Mouse (Mus musculus) embryonic facial prominence, embryonic 12.5 days (tissue): Measurements from ENCODE around the gene Asb4. TPM values are rescaled to one million over a fixed set of nuclear protein-coding genes. Genes with fewer than 3 reads are reported as not detected.

Experiments used
- ATAC-seq: fragments of 200-750 bp; cut with Nextera tagmentation; 2 replicates; pipeline ENCODE4 v1.8.0; 2017; ENCODE audit not compliant: insufficient number of reproducible peaks, insufficient read depth, low FRiP score, low TSS enrichment
- H3K27ac ChIP-seq: fragments of 300-500 bp; sonication (generic); 2 replicates; pipeline ENCODE4 v1.5.1; 2016; ENCODE audit warnings: mild to moderate bottlenecking
- H3K27me3 ChIP-seq: fragments of 300-500 bp; sonication (generic); 2 replicates; pipeline ENCODE4 v1.6.1; 2016; ENCODE audit warnings: mild to moderate bottlenecking, moderate library complexity
- H3K36me3 ChIP-seq: fragments of 300-500 bp; sonication (generic); 2 replicates; pipeline ENCODE4 v1.6.1; 2016; ENCODE audit warnings: mild to moderate bottlenecking
- H3K4me1 ChIP-seq: fragments of 300-500 bp; sonication (generic); 2 replicates; pipeline ENCODE4 v1.6.1; 2016
- H3K4me2 ChIP-seq: fragments of 300-500 bp; sonication (generic); replicated peaks from 2 replicates; pipeline ENCODE4 v1.6.1; 2016; ENCODE audit warnings: mild to moderate bottlenecking, moderate library complexity
- H3K4me3 ChIP-seq: fragments of 300-500 bp; sonication (generic); 2 replicates; pipeline ENCODE4 v1.5.1; 2016; ENCODE audit warnings: mild to moderate bottlenecking
- H3K9ac ChIP-seq: fragments of 300-500 bp; sonication (generic); 2 replicates; pipeline ENCODE4 v1.6.1; 2016; ENCODE audit warnings: mild to moderate bottlenecking, moderate library complexity
- H3K9me3 ChIP-seq: fragments of 300-500 bp; sonication (generic); 2 replicates; pipeline ENCODE4 v1.6.1; 2016; ENCODE audit warnings: mild to moderate bottlenecking, moderate library complexity
- WGBS: fragments of 180-500 bp; shearing (Covaris S2); methylation state at CpG from one replicate; pipeline ENCODE4 v1.1.7; 2016; 5-methylcytosine and 5-hydroxymethylcytosine counted together
- polyA plus RNA-seq: library from polyadenylated mRNA; unstranded; fragments of >200 nt; fragmentation: Nextera tagmentation; extraction: Ambion mirVana; gene quantifications from 2 replicates; pipeline ENCODE4 v1.2.1, GENCODE M21; 2016

Gene Asb4
- polyA plus RNA-seq, 1 experiment from 2014 or later, result 60.3 TPM

GRCm38 (mm10) chr6:5427033-5427432 lies 43.8 kb downstream of the Asb4 start:
- 87% methylated on average over 2 of the region's 2 CpGs for WGBS
- no peaks in the 10 kb centered on the region for H3K9me3 ChIP-seq
- H3K4me2 ChIP-seq, result no peak overlapping the region
- H3K9ac ChIP-seq, result no peak overlapping the region
- no peak overlapping the region for H3K27ac ChIP-seq
- no peak overlapping the region for H3K4me3 ChIP-seq
- no peaks in the 10 kb centered on the region for H3K4me1 ChIP-seq
- no peaks in the 10 kb centered on the region for H3K27me3 ChIP-seq
- no peak for ATAC-seq
- H3K36me3 ChIP-seq, result no peaks in the 10 kb centered on the region

- Histone ChIP-seq H3K27me3 (no peaks in the 10 kb centered on the region), H3K27ac (no peak overlapping the region), H3K9me3 (no peaks in the 10 kb centered on the region), H3K36me3 (no peaks in the 10 kb centered on the region), H3K4me1 (no peaks in the 10 kb centered on the region), H3K4me3 (no peak overlapping the region), H3K4me2 (no peak overlapping the region), H3K9ac (no peak overlapping the region)
- no peak for ATAC-seq
- 92% methylated on average over 4 of the region's 4 CpGs for WGBS
Observed at GRCm38 (mm10) chr6:5429562-5429961, 46.4 kb downstream of the Asb4 start.

GRCm38 (mm10) chr6:5429982-5430550 lies 46.9 kb downstream of the Asb4 start:
- no peak overlapping the region for H3K27ac ChIP-seq
- no peak overlapping the region for H3K4me2 ChIP-seq
- no peak overlapping the region for H3K4me3 ChIP-seq
- no peaks in the 10 kb centered on the region for H3K27me3 ChIP-seq
- H3K9me3 ChIP-seq, result no peaks in the 10 kb centered on the region
- ATAC-seq, result no peak
- H3K36me3 ChIP-seq, result no peaks in the 10 kb centered on the region
- no peaks in the 10 kb centered on the region for H3K4me1 ChIP-seq
- H3K9ac ChIP-seq, result no peak overlapping the region
- 97% methylated on average over 4 of the region's 4 CpGs for WGBS

DNA sequence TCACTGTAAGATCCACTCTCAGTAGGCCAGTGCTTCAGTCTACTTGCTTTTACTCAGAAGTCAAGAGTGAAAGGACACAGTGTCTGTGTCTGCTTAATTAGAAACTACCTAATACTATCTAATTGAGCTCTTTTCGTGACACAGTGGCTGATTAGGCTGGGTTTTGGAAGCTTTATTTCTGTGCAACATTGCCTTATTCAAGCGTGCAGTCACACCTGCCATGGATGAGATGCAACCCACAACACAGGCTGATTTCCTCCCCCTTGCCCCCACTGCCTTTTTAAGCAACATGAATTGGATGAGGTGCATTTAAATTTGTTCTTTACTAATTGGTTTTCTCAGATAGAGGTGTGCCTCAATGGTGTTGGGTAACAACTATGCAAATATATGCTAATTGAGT lies 50.7 kb downstream of the Asb4 start:
- no peaks in the 10 kb centered on the region for H3K36me3 ChIP-seq
- H3K4me2 ChIP-seq, result no peak overlapping the region
- ATAC-seq, result no peak
- no peak overlapping the region for H3K4me3 ChIP-seq
- no peak overlapping the region for H3K9ac ChIP-seq
- no peaks in the 10 kb centered on the region for H3K9me3 ChIP-seq
- H3K4me1 ChIP-seq, result no peaks in the 10 kb centered on the region
- WGBS, result 87% methylated on average over 2 of the region's 2 CpGs
- no peak overlapping the region for H3K27ac ChIP-seq
- no peaks in the 10 kb centered on the region for H3K27me3 ChIP-seq

- no peaks in the 10 kb centered on the region for H3K9me3 ChIP-seq
- WGBS, result 42% methylated on average over 4 of the region's 4 CpGs
- ATAC-seq, result no peak
Observed at GRCm38 (mm10) chr6:5437757-5438156, 54.6 kb downstream of the Asb4 start.

GRCm38 (mm10) chr6:5441221-5441620 lies 58.0 kb downstream of the Asb4 start:
- Histone ChIP-seq H3K9me3 (no peaks in the 10 kb centered on the region), H3K4me3 (no peak overlapping the region), H3K4me1 (peaks cover 8% of the 10 kb centered on the region), H3K4me2 (no peak overlapping the region), H3K27me3 (no peaks in the 10 kb centered on the region), H3K27ac (no peak overlapping the region), H3K9ac (no peak overlapping the region), H3K36me3 (no peaks in the 10 kb centered on the region)
- ATAC-seq, result no peak
- WGBS, result 85% methylated on average over 6 of the region's 6 CpGs

More at GRCm38 (mm10) chr6:5437757-5438156, 54.6 kb downstream of the Asb4 start:
- Histone ChIP-seq H3K4me2 (no peak overlapping the region), H3K4me3 (no peak overlapping the region), H3K4me1 (peaks cover 5% of the 10 kb centered on the region; the same call in 1 of the 2 replicates), H3K9ac (no peak overlapping the region), H3K36me3 (no peaks in the 10 kb centered on the region), H3K27ac (no peak overlapping the region), H3K27me3 (no peaks in the 10 kb centered on the region)

GRCm38 (mm10) chr6:5442316-5443085 lies 59.3 kb downstream of the Asb4 start:
- Histone ChIP-seq H3K36me3 (no peaks in the 10 kb centered on the region), H3K27ac (no peak overlapping the region), H3K4me2 (peak overlapping the region; percentile 6; the same call in 1 of the 2 replicates), H3K4me3 (no peak overlapping the region), H3K4me1 (peaks cover 8% of the 10 kb centered on the region), H3K9ac (no peak overlapping the region), H3K27me3 (no peaks in the 10 kb centered on the region), H3K9me3 (no peaks in the 10 kb centered on the region)
- WGBS, result 2% methylated on average over 14 of the region's 14 CpGs
- ATAC-seq, result no peak

DNA sequence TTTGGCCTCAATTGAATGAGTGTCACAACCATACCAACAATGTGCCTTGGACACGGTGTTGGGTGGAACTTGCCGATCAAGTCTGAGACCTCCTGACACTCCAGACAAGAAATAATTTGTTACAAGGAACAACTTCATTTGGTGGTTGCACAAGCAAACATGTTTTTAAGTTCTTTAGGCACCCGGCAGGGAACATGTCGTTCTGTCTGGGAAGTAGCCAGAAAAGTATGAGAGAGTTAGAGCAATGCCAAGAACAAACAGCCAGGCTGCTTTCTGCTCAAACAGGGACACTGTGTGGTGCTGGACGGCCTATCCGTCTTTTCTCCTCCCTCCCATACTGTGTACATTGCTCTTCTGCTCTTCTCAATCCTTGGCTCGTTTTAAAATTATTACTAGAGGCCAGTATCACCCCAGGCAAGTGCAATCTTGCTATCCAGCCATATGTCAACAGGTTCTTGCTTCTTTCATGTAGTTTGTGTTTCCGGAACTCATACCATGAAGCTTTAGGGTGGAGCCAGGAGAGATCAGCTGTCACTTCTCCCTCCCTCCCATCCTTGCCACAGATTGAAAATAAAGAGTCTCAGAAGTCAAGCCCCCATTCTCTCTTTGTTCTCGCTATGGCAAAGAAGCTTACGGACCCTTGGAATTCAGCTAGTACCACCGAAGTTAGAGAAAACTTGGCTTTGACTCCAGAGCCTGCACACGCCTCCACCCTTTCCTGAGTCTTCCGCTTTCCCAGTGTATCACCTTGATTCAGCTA lies 60.1 kb downstream of the Asb4 start:
- Histone ChIP-seq H3K4me3 (no peak overlapping the region), H3K4me1 (peaks cover 8% of the 10 kb centered on the region), H3K9me3 (no peaks in the 10 kb centered on the region), H3K36me3 (no peaks in the 10 kb centered on the region), H3K27me3 (no peaks in the 10 kb centered on the region), H3K27ac (no peak overlapping the region), H3K4me2 (0 out of 2 replicates have a peak overlapping the region, but pooled peaks have one; percentile 6), H3K9ac (no peak overlapping the region)
- no peak for ATAC-seq
- WGBS, result 26% methylated on average over 13 of the region's 13 CpGs

DNA sequence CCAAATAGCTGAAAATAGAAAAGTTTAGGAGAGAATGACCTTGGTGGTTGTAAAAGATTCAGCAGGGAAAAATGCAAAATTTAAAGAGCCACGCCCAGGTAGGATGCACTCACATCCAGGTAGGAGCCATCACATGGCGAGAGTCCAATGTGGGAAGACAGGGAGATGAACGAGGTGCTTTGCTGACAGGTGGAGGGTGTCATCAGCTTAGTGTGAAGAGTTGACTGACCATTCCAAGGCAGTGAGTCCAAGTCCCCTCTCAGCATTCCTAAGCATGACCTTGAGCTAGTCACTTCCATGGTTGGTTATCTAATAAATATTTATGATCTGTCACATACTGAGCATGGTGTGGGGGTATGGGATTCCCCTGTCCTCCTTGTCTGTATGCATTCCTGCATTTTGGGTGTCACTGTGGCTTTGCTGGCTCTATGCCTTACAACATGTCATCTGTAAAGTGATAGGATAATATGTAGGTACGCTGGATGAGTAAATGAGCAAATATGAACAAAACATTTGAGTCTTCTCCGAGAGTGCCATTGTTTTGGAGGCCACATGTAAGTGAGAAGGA lies 61.2 kb downstream of the Asb4 start:
- H3K27ac ChIP-seq, result no peak overlapping the region

DNA sequence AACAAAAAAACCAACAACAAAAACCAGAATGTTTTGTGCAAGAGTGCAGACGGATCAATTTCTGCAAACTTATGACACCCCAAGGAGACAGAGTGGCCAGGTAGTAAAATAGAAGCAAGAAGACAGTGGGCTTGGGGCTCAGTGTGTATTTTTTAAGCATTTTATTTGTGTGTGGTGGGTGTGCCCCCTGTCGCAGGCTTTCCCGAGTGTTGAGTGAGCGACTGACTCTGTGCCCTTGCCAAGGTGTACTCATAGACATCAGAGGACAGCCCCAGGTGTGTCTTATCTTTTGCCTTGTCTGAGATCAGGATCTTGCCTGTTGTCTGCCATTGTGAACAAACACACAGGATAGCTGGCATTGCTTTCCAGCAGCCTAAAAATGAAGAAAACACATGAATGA lies 63.8 kb downstream of the Asb4 start:
- Histone ChIP-seq H3K4me1 (peaks cover 8% of the 10 kb centered on the region), H3K27me3 (no peaks in the 10 kb centered on the region), H3K36me3 (no peaks in the 10 kb centered on the region), H3K4me3 (no peak overlapping the region), H3K4me2 (no peak overlapping the region), H3K9ac (no peak overlapping the region), H3K9me3 (no peaks in the 10 kb centered on the region), H3K27ac (no peak overlapping the region)
- 84% methylated on average over 4 of the region's 4 CpGs for WGBS
- ATAC-seq, result no peak

More for the DNA sequence above, 61.2 kb downstream of the Asb4 start:
- Histone ChIP-seq H3K4me3 (no peak overlapping the region), H3K36me3 (no peaks in the 10 kb centered on the region), H3K4me2 (no peak overlapping the region), H3K27me3 (no peaks in the 10 kb centered on the region), H3K4me1 (peaks cover 8% of the 10 kb centered on the region), H3K9ac (no peak overlapping the region), H3K9me3 (no peaks in the 10 kb centered on the region)
- 87% methylated on average over 5 of the region's 5 CpGs for WGBS
- no peak for ATAC-seq

DNA sequence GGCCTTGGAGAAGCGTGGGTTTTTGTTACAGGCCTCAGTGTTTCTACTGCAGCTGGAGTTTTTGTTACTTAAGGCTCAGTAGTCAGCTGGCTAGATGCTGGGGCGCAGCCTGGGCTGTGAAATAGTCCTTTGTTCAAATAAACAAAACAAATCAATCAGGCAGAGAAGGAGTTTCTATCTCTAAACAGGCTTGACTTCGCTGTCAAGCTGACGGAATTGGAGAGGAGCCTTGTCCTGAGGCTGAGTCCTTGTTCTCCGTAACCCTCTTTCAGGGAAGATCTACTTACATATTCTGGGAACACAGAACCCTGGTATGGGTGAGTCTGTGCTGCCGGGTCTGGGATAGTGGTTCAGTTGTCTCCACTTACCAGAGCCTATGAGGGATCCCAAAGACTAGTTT lies 64.4 kb downstream of the Asb4 start:
- Histone ChIP-seq H3K36me3 (no peaks in the 10 kb centered on the region), H3K27ac (no peak overlapping the region), H3K4me3 (no peak overlapping the region), H3K4me2 (no peak overlapping the region), H3K4me1 (peaks cover 5% of the 10 kb centered on the region), H3K9me3 (no peaks in the 10 kb centered on the region), H3K9ac (no peak overlapping the region), H3K27me3 (no peaks in the 10 kb centered on the region)
- ATAC-seq, result no peak
- 36% methylated on average over 6 of the region's 6 CpGs for WGBS
